Mouse (Mus musculus): ENCODE data around the gene 4933427D14Rik. TPM values are rescaled to one million over a fixed set of nuclear protein-coding genes. Genes with fewer than 3 reads are reported as not detected.
A peak's percentile ranks its signal among the peaks of the same experiment; 100 is the strongest.

4933427D14Rik gene
- total and polyA plus RNA-seq, 2 experiments from 2014 or later = 14.4 to 17.2 TPM

GRCm38 (mm10) chr11:72232991-72233390 lies 25.7 kb upstream of the 4933427D14Rik start:
- DNase-seq (ENCODE audit: low spot score) (no peak), ATAC-seq (no peak)
- H3K4me3 ChIP-seq (ENCODE audit: low read length) = no peak overlapping the region
- H3K4me2 ChIP-seq (ENCODE audit: low read depth, low read length) = no peak overlapping the region
- H3K27ac ChIP-seq = no peak overlapping the region
- 35% methylated on average over 1 of the region's 1 CpGs for WGBS
- no peaks in the 10 kb centered on the region for H3K27me3 ChIP-seq (ENCODE audit: insufficient read depth, low read length)
- H3K9me3 ChIP-seq (ENCODE audit: low read length) = no peaks in the 10 kb centered on the region
- H3K9ac ChIP-seq (replicated peaks; ENCODE audit: low read length) = no peak overlapping the region
- H3K4me1 ChIP-seq (ENCODE audit: insufficient read depth, low read length) = no peaks in the 10 kb centered on the region
- H3K36me3 ChIP-seq (ENCODE audit: insufficient read depth, low read length) = no peaks in the 10 kb centered on the region
- no peak for TF ChIP-seq CTCF (IDR thresholded peaks at IDR 0.05; ENCODE audit: low read depth)

DNA sequence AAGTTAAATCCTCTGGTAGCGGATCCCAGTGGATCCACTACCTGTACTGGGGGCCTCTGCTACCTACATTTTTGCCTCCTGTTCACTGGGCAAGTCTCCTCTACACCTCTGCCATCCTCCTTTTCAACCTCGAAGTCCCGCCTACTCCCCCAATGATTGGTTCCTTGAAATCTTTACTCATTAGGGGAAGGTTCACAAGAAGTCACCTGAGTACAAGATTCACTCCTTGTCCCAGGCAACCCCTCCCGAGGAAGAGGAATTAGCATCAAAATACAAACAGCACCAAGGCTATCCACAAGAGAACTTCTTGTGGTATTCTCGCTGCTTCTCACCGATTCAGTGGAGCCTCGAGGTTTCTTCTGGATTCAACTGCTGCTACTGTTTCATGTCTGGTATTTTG lies 24.8 kb upstream of the 4933427D14Rik start:
- no peak overlapping the region for H3K4me2 ChIP-seq (ENCODE audit: low read depth, low read length)
- no peaks in the 10 kb centered on the region for H3K27me3 ChIP-seq (ENCODE audit: insufficient read depth, low read length)
- H3K36me3 ChIP-seq (ENCODE audit: insufficient read depth, low read length) = no peaks in the 10 kb centered on the region
- H3K4me3 ChIP-seq (ENCODE audit: low read length) = no peak overlapping the region
- WGBS = 87% methylated on average over 7 of the region's 7 CpGs
- no peaks in the 10 kb centered on the region for H3K9me3 ChIP-seq (ENCODE audit: low read length)
- no peaks in the 10 kb centered on the region for H3K4me1 ChIP-seq (ENCODE audit: insufficient read depth, low read length)
- ATAC-seq (no peak), DNase-seq (ENCODE audit: low spot score) (no peak)
- no peak for TF ChIP-seq CTCF (IDR thresholded peaks at IDR 0.05; ENCODE audit: low read depth)
- no peak overlapping the region for H3K27ac ChIP-seq
- no peak overlapping the region for H3K9ac ChIP-seq (replicated peaks; ENCODE audit: low read length)

DNA sequence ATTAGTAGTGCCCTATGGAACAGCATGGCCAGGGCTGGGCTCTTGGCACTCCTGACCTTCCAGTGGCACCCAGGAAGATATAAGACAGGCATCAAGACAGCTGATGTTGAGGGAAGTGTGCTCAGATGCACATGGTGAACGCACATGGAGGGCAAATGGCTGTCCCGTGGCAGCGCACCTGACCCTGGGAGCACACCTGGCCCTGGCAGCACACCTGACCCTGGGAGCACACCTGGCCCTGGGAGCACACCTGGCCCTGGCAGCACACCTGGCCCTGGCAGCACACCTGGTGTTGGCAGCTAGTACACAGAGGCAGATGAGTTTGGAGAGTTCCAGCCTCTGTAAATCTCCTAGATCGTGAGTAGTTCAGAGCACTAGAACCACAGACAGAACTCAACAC lies 21.3 kb upstream of the 4933427D14Rik start:
- ATAC-seq = no peak
- Histone ChIP-seq H3K4me2 (ENCODE audit: low read depth, low read length) (no peak overlapping the region), H3K36me3 (ENCODE audit: insufficient read depth, low read length) (no peaks in the 10 kb centered on the region)

GRCm38 (mm10) chr11:72226901-72227300 lies 19.6 kb upstream of the 4933427D14Rik start:
- Histone ChIP-seq H3K4me1 (ENCODE audit: insufficient read depth, low read length) (peaks cover 13% of the 10 kb centered on the region), H3K27ac (peak overlapping the region; percentile 70; the same call in 1 of the 2 replicates), H3K9me3 (ENCODE audit: low read length) (no peaks in the 10 kb centered on the region), H3K4me3 (ENCODE audit: low read length) (no peak overlapping the region), H3K4me2 (ENCODE audit: low read depth, low read length) (no peak overlapping the region), H3K27me3 (ENCODE audit: insufficient read depth, low read length) (no peaks in the 10 kb centered on the region), H3K36me3 (ENCODE audit: insufficient read depth, low read length) (no peaks in the 10 kb centered on the region), H3K9ac (replicated peaks; ENCODE audit: low read length) (no peak overlapping the region)
- no peak for ATAC-seq
- 91% methylated on average over 6 of the region's 6 CpGs for WGBS
- no peak for DNase-seq (ENCODE audit: low spot score)
- TF ChIP-seq CTCF (IDR thresholded peaks at IDR 0.05; ENCODE audit: low read depth) = no peak

More for the DNA sequence above, 21.3 kb upstream of the 4933427D14Rik start:
- Histone ChIP-seq H3K4me1 (ENCODE audit: insufficient read depth, low read length) (peaks cover 13% of the 10 kb centered on the region), H3K9ac (replicated peaks; ENCODE audit: low read length) (no peak overlapping the region), H3K27me3 (ENCODE audit: insufficient read depth, low read length) (no peaks in the 10 kb centered on the region), H3K4me3 (ENCODE audit: low read length) (no peak overlapping the region), H3K27ac (no peak overlapping the region), H3K9me3 (ENCODE audit: low read length) (no peaks in the 10 kb centered on the region)
- TF ChIP-seq CTCF (IDR thresholded peaks at IDR 0.05; ENCODE audit: low read depth) = no peak
- 97% methylated on average over 4 of the region's 4 CpGs for WGBS
- no peak for DNase-seq (ENCODE audit: low spot score)

GRCm38 (mm10) chr11:72226020-72226791 lies 18.9 kb upstream of the 4933427D14Rik start:
- H3K4me1 ChIP-seq (ENCODE audit: insufficient read depth, low read length) = peaks cover 13% of the 10 kb centered on the region
- WGBS = 23% methylated on average over 10 of the region's 10 CpGs
- peak; percentile 88 for DNase-seq (ENCODE audit: low spot score)
- no peak overlapping the region for H3K9ac ChIP-seq (replicated peaks; ENCODE audit: low read length)
- no peak overlapping the region for H3K4me2 ChIP-seq (ENCODE audit: low read depth, low read length)
- no peaks in the 10 kb centered on the region for H3K27me3 ChIP-seq (ENCODE audit: insufficient read depth, low read length)
- no peaks in the 10 kb centered on the region for H3K9me3 ChIP-seq (ENCODE audit: low read length)
- peak overlapping the region; percentile 70 for H3K27ac ChIP-seq
- H3K36me3 ChIP-seq (ENCODE audit: insufficient read depth, low read length) = no peaks in the 10 kb centered on the region
- ATAC-seq = peak; percentile 79
- no peak for TF ChIP-seq CTCF (IDR thresholded peaks at IDR 0.05; ENCODE audit: low read depth)
- no peak overlapping the region for H3K4me3 ChIP-seq (ENCODE audit: low read length)

DNA sequence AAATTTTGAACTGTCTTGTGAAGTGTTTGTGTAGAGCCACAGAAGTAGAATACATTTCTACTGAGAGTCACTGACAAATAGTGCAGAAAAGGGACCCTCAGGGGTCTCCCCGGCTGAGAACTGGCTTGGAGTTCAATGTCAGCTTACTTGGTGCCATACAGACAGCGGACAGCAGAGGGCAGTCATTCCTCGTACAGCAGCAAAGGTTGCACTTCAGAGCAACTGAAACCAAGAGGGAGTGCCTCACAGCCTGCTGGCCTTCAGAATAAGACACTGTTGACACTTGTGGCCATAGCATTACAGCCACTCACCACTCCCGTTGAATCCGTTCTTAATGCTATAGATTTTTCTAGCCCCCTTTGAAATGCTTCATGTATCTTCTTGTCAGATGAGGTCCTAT lies 17.6 kb upstream of the 4933427D14Rik start:
- Histone ChIP-seq H3K4me2 (ENCODE audit: low read depth, low read length) (no peak overlapping the region), H3K4me3 (ENCODE audit: low read length) (no peak overlapping the region), H3K9me3 (ENCODE audit: low read length) (no peaks in the 10 kb centered on the region), H3K27ac (no peak overlapping the region), H3K27me3 (ENCODE audit: insufficient read depth, low read length) (no peaks in the 10 kb centered on the region), H3K4me1 (ENCODE audit: insufficient read depth, low read length) (peaks cover 13% of the 10 kb centered on the region), H3K36me3 (ENCODE audit: insufficient read depth, low read length) (no peaks in the 10 kb centered on the region), H3K9ac (replicated peaks; ENCODE audit: low read length) (no peak overlapping the region)
- DNase-seq (ENCODE audit: low spot score) (peak; percentile 91), ATAC-seq (0 out of 2 replicates have a peak, but pooled peaks have one; percentile 59)
- TF ChIP-seq CTCF (IDR thresholded peaks at IDR 0.05; ENCODE audit: low read depth) = peak; percentile 95
- 11% methylated on average over 5 of the region's 5 CpGs for WGBS

DNA sequence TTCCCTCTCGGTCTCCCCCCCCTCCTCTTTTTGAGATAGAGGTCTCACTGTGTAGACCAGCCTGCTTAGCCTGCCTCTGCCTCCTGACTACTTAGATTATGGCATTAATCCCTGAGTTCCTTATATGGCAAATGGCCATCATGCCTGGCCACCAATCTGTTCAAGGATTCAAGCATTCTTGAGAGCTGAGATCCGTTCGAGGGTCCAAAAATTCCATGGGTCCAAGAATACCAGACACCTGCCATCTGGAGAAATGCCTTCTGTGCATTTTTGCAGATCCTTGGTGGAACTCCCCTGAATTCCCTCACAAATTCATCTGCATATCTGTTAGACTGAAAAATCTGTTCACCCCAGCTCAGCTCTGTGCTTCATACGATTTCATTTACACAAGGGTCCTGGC lies 16.2 kb upstream of the 4933427D14Rik start:
- H3K4me3 ChIP-seq (ENCODE audit: low read length) = no peak overlapping the region
- H3K9ac ChIP-seq (replicated peaks; ENCODE audit: low read length) = no peak overlapping the region
- no peaks in the 10 kb centered on the region for H3K27me3 ChIP-seq (ENCODE audit: insufficient read depth, low read length)
- peaks cover 13% of the 10 kb centered on the region for H3K4me1 ChIP-seq (ENCODE audit: insufficient read depth, low read length)
- no peak overlapping the region for H3K27ac ChIP-seq
- ATAC-seq = no peak
- 69% methylated on average over 4 of the region's 4 CpGs for WGBS
- no peaks in the 10 kb centered on the region for H3K36me3 ChIP-seq (ENCODE audit: insufficient read depth, low read length)
- TF ChIP-seq CTCF (IDR thresholded peaks at IDR 0.05; ENCODE audit: low read depth) = no peak
- H3K9me3 ChIP-seq (ENCODE audit: low read length) = no peaks in the 10 kb centered on the region
- no peak for DNase-seq (ENCODE audit: low spot score)
- no peak overlapping the region for H3K4me2 ChIP-seq (ENCODE audit: low read depth, low read length)
